Mouse (Mus musculus) liver, adult 2 months (tissue): Measurements from ENCODE around the gene Kcnh2. TPM values are rescaled to one million over a fixed set of nuclear protein-coding genes. Genes with fewer than 3 reads are reported as not detected.
A peak's percentile ranks its signal among the peaks of the same experiment; 100 is the strongest.

Source experiments
- DNase-seq: peaks from one replicate; pipeline ENCODE4 v3.0.0-alpha.2; 2011; ENCODE audit warnings: low read depth, low spot score; ENCODE audit errors: extremely low read depth
- H3K27ac ChIP-seq: fragments of 200-500 bp; replicated peaks from 2 replicates; pipeline ENCODE4 v1.5.1; 2012; ENCODE audit warnings: low read depth, mild to moderate bottlenecking, control low read depth, inconsistent platforms, low read length; ENCODE audit not compliant: insufficient read depth
- H3K27me3 ChIP-seq: fragments of 200-500 bp; 2 replicates; pipeline ENCODE4 v1.6.1; 2012; ENCODE audit warnings: mild to moderate bottlenecking, moderate library complexity, low read length, inconsistent platforms; ENCODE audit not compliant: control insufficient read depth, insufficient read depth
- H3K36me3 ChIP-seq: fragments of 200-500 bp; 2 replicates; pipeline ENCODE4 v1.6.1; 2012; ENCODE audit warnings: low read length, inconsistent platforms; ENCODE audit not compliant: control insufficient read depth, insufficient read depth
- H3K4me1 ChIP-seq: fragments of 200-500 bp; 2 replicates; pipeline ENCODE4 v1.6.1; 2011; ENCODE audit warnings: low read length; ENCODE audit not compliant: control insufficient read depth, insufficient read depth
- H3K4me3 ChIP-seq: fragments of 200-500 bp; 2 replicates; pipeline ENCODE4 v1.5.1; 2011; ENCODE audit warnings: low read depth, mild to moderate bottlenecking, control low read depth, low read length, moderate library complexity; ENCODE audit not compliant: insufficient read depth
- H3K79me2 ChIP-seq: fragments of 200-500 bp; 2 replicates; pipeline ENCODE4 v1.6.1; 2012; ENCODE audit warnings: inconsistent platforms, mild to moderate bottlenecking, low read length, moderate library complexity; ENCODE audit not compliant: control insufficient read depth, insufficient read depth
- H3K9ac ChIP-seq: fragments of 200-500 bp; 2 replicates; pipeline ENCODE4 v1.6.1; 2012; ENCODE audit warnings: low read depth, mild to moderate bottlenecking, control low read depth, inconsistent platforms, low read length
- CTCF ChIP-seq: fragments of 200-500 bp; IDR thresholded peaks from 2 replicates; pipeline ENCODE4 v1.5.1; 2011; ENCODE audit warnings: low read depth, low read length, control low read depth
- POLR2A ChIP-seq: fragments of 200-500 bp; IDR thresholded peaks from 2 replicates; pipeline ENCODE4 v1.6.1; 2011; ENCODE audit warnings: low read length, control low read depth; ENCODE audit not compliant: insufficient read depth; ENCODE audit errors: extremely low read depth
- WGBS: fragments of 180-500 bp; shearing (Covaris S2); methylation state at CpG from one replicate; pipeline ENCODE4 v1.1.7; 2018; 5-methylcytosine and 5-hydroxymethylcytosine counted together
- polyA plus RNA-seq: library from polyadenylated mRNA; depleted of rRNA; stranded (reverse); fragments of >200 nt; gene quantifications from 2 replicates; pipeline ENCODE4 v1.2.3, GENCODE M21; 2012
- total RNA-seq: library from RNA; depleted of rRNA; stranded (reverse); fragments of >200 nt; gene quantifications from 2 replicates; pipeline ENCODE4 v1.2.3, GENCODE M21; 2014

Kcnh2 gene
- total and polyA plus RNA-seq, 2 experiments = not detected

GRCm38 (mm10) chr5:24343379-24343778, 8.0 kb downstream of the Kcnh2 start:
- no peaks in the 10 kb centered on the region for H3K36me3 ChIP-seq
- H3K9ac ChIP-seq = no peak overlapping the region
- H3K27me3 ChIP-seq = peaks cover 3% of the 10 kb centered on the region; the same call in 1 of the 2 replicates
- H3K79me2 ChIP-seq = no peaks in the 10 kb centered on the region
- DNase-seq = no peak
- peaks cover 2% of the 10 kb centered on the region; the same call in 1 of the 2 replicates for H3K4me1 ChIP-seq
- TF ChIP-seq POLR2A = no peak
- TF ChIP-seq CTCF = no peak
- H3K4me3 ChIP-seq = no peak overlapping the region
- H3K27ac ChIP-seq = no peak overlapping the region

- Histone ChIP-seq H3K36me3 (no peaks in the 10 kb centered on the region), H3K27me3 (no peaks in the 10 kb centered on the region), H3K4me3 (no peak overlapping the region), H3K9ac (no peak overlapping the region), H3K79me2 (no peaks in the 10 kb centered on the region), H3K4me1 (no peaks in the 10 kb centered on the region), H3K27ac (no peak overlapping the region)
- DNase-seq = no peak
- TF ChIP-seq POLR2A (no peak), CTCF (no peak)
- WGBS = 46% methylated on average over 8 of the region's 8 CpGs
These were observed 8.4 kb downstream of the Kcnh2 start for GRCm38 (mm10) chr5:24342966-24343365.

- Histone ChIP-seq H3K79me2 (no peaks in the 10 kb centered on the region), H3K4me3 (no peak overlapping the region), H3K27ac (no peak overlapping the region), H3K4me1 (no peaks in the 10 kb centered on the region), H3K9ac (no peak overlapping the region), H3K27me3 (no peaks in the 10 kb centered on the region), H3K36me3 (no peaks in the 10 kb centered on the region)
- no peak for TF ChIP-seq CTCF
- TF ChIP-seq POLR2A = no peak
- DNase-seq = no peak
- WGBS = 85% methylated on average over 14 of the region's 14 CpGs
These were observed 9.0 kb downstream of the Kcnh2 start for GRCm38 (mm10) chr5:24342205-24342963.

- Histone ChIP-seq H3K9ac (no peak overlapping the region), H3K27me3 (no peaks in the 10 kb centered on the region), H3K4me1 (no peaks in the 10 kb centered on the region), H3K4me3 (no peak overlapping the region), H3K36me3 (no peaks in the 10 kb centered on the region), H3K27ac (no peak overlapping the region), H3K79me2 (no peaks in the 10 kb centered on the region)
- DNase-seq = no peak
- TF ChIP-seq POLR2A = no peak
- TF ChIP-seq CTCF = no peak
- WGBS = 79% methylated on average over 2 of the region's 2 CpGs
These were observed 13.6 kb downstream of the Kcnh2 start for GRCm38 (mm10) chr5:24337821-24338220.

- no peaks in the 10 kb centered on the region for H3K27me3 ChIP-seq
- no peak overlapping the region for H3K27ac ChIP-seq
- H3K36me3 ChIP-seq = no peaks in the 10 kb centered on the region
- no peak overlapping the region for H3K4me3 ChIP-seq
- no peak for DNase-seq
- whole genome bisulfite sequencing = 45% methylated on average over 9 of the region's 9 CpGs
- H3K9ac ChIP-seq = no peak overlapping the region
- H3K4me1 ChIP-seq = no peaks in the 10 kb centered on the region
- TF ChIP-seq CTCF (no peak), POLR2A (no peak)
- H3K79me2 ChIP-seq = no peaks in the 10 kb centered on the region
These were observed 14.0 kb downstream of the Kcnh2 start for GRCm38 (mm10) chr5:24337366-24337765.

- no peak overlapping the region for H3K4me3 ChIP-seq
These were observed 15.4 kb downstream of the Kcnh2 start for GRCm38 (mm10) chr5:24335888-24336511.

More at GRCm38 (mm10) chr5:24335888-24336511, 15.4 kb downstream of the Kcnh2 start:
- Histone ChIP-seq H3K9ac (no peak overlapping the region), H3K79me2 (no peaks in the 10 kb centered on the region), H3K4me1 (no peaks in the 10 kb centered on the region), H3K27me3 (no peaks in the 10 kb centered on the region), H3K27ac (no peak overlapping the region), H3K36me3 (no peaks in the 10 kb centered on the region)
- TF ChIP-seq CTCF (peak; percentile 74), POLR2A (no peak)
- no peak for DNase-seq
- WGBS = 26% methylated on average over 3 of the region's 3 CpGs
